Mouse (Mus musculus) limb, embryonic 11.5 days (tissue): Measurements from ENCODE around the gene Fth1. TPM values are rescaled to one million over a fixed set of nuclear protein-coding genes. Genes with fewer than 3 reads are reported as not detected.

Experiments used
- ATAC-seq: fragments of 200-750 bp; cut with Nextera tagmentation; 2 replicates; pipeline ENCODE4 v1.8.0; 2017; ENCODE audit warnings: low read depth; ENCODE audit not compliant: insufficient number of reproducible peaks, low FRiP score, low TSS enrichment
- DNase-seq: peaks from one replicate; pipeline ENCODE4 v3.0.0-alpha.2; 2015; ENCODE audit warnings: low spot score
- H3K27ac ChIP-seq: fragments of 300-500 bp; sonication (generic); replicated peaks from 2 replicates; pipeline ENCODE4 v1.5.1; 2014; ENCODE audit warnings: low read depth, mild to moderate bottlenecking, low read length
- H3K27me3 ChIP-seq: fragments of 300-500 bp; sonication (generic); 2 replicates; pipeline ENCODE4 v1.6.1; 2014; ENCODE audit warnings: mild to moderate bottlenecking, low read length, mixed read lengths; ENCODE audit not compliant: control insufficient read depth, insufficient read depth
- H3K36me3 ChIP-seq: fragments of 300-500 bp; sonication (generic); 2 replicates; pipeline ENCODE4 v1.6.1; 2014; ENCODE audit warnings: mild to moderate bottlenecking, low read length, moderate library complexity, mixed read lengths; ENCODE audit not compliant: control insufficient read depth, insufficient read depth
- H3K4me1 ChIP-seq: fragments of 300-500 bp; sonication (generic); 2 replicates; pipeline ENCODE4 v1.6.1; 2014; ENCODE audit warnings: low read length, mixed read lengths; ENCODE audit not compliant: control insufficient read depth, insufficient read depth
- H3K4me2 ChIP-seq: fragments of 300-500 bp; sonication (generic); 2 replicates; pipeline ENCODE4 v1.6.1; 2014; ENCODE audit warnings: low read depth, mild to moderate bottlenecking, moderate library complexity; ENCODE audit not compliant: severe bottlenecking
- H3K4me3 ChIP-seq: fragments of 300-500 bp; sonication (generic); 2 replicates; pipeline ENCODE4 v1.5.1; 2014; ENCODE audit warnings: low read depth, low read length
- H3K9ac ChIP-seq: fragments of 300-500 bp; sonication (generic); 2 replicates; pipeline ENCODE4 v1.6.1; 2014; ENCODE audit warnings: mild to moderate bottlenecking, low read length
- H3K9me3 ChIP-seq: fragments of 300-500 bp; sonication (generic); 2 replicates; pipeline ENCODE4 v1.6.1; 2016; ENCODE audit warnings: low read length; ENCODE audit not compliant: control insufficient read depth
- WGBS: fragments of 180-500 bp; shearing (Covaris S2); extraction: QIAGEN DNeasy Blood & Tissue Kit; methylation state at CpG from one replicate; pipeline ENCODE4 v1.1.7; 2014; 5-methylcytosine and 5-hydroxymethylcytosine counted together
- polyA plus RNA-seq: library from polyadenylated mRNA; unstranded; fragments of >200 nt; fragmentation: Nextera tagmentation; extraction: Ambion mirVana; gene quantifications from 2 replicates; pipeline ENCODE4 v1.2.1, GENCODE M21; 2014

The Fth1 gene
- polyA plus RNA-seq, 1 experiment from 2014 or later, result 1,219 TPM

- Histone ChIP-seq H3K4me1 (peaks cover 18% of the 10 kb centered on the region), H3K27me3 (no peaks in the 10 kb centered on the region), H3K36me3 (peaks cover 17% of the 10 kb centered on the region), H3K9ac (no peak overlapping the region), H3K4me2 (no peak overlapping the region), H3K27ac (no peak overlapping the region), H3K9me3 (no peaks in the 10 kb centered on the region), H3K4me3 (no peak overlapping the region)
- ATAC-seq, result no peak
- 91% methylated on average over 6 of the region's 6 CpGs for WGBS
- DNase-seq, result no peak
These were observed 4.9 kb downstream of the Fth1 start for GRCm38 (mm10) chr19:9985190-9985899.

- ATAC-seq, result no peak
- Histone ChIP-seq H3K4me2 (no peak overlapping the region), H3K4me1 (peaks cover 18% of the 10 kb centered on the region), H3K36me3 (peaks cover 17% of the 10 kb centered on the region), H3K27ac (no peak overlapping the region), H3K27me3 (no peaks in the 10 kb centered on the region), H3K9me3 (no peaks in the 10 kb centered on the region), H3K9ac (no peak overlapping the region), H3K4me3 (no peak overlapping the region)
- DNase-seq, result no peak
- WGBS, result 93% methylated on average over 2 of the region's 2 CpGs
These were observed 5.6 kb downstream of the Fth1 start for GRCm38 (mm10) chr19:9985900-9986421.

GRCm38 (mm10) chr19:9987192-9987591 is 6.8 kb downstream of the Fth1 start:
- no peaks in the 10 kb centered on the region for H3K9me3 ChIP-seq
- peaks cover 15% of the 10 kb centered on the region for H3K4me1 ChIP-seq
- H3K9ac ChIP-seq, result 0 out of 2 replicates have a peak overlapping the region, but pooled peaks have one; percentile 12
- WGBS, result 28% methylated on average over 6 of the region's 6 CpGs
- H3K27ac ChIP-seq, result peak overlapping the region; percentile 56; the same call in 1 of the 2 replicates
- no peaks in the 10 kb centered on the region for H3K27me3 ChIP-seq
- no peak overlapping the region for H3K4me2 ChIP-seq
- no peak overlapping the region for H3K4me3 ChIP-seq
- DNase-seq (no peak), ATAC-seq (no peak)
- peaks cover 17% of the 10 kb centered on the region for H3K36me3 ChIP-seq

GRCm38 (mm10) chr19:9987593-9987992 is 7.2 kb downstream of the Fth1 start:
- Histone ChIP-seq H3K36me3 (peaks cover 17% of the 10 kb centered on the region), H3K9ac (peak overlapping the region; percentile 12; the same call in 1 of the 2 replicates), H3K4me3 (no peak overlapping the region), H3K27ac (peak overlapping the region; percentile 56; the same call in 1 of the 2 replicates), H3K4me1 (peaks cover 17% of the 10 kb centered on the region), H3K4me2 (no peak overlapping the region), H3K9me3 (no peaks in the 10 kb centered on the region), H3K27me3 (no peaks in the 10 kb centered on the region)
- ATAC-seq (no peak), DNase-seq (no peak)

- H3K9ac ChIP-seq, result no peak overlapping the region
- H3K36me3 ChIP-seq, result peaks cover 16% of the 10 kb centered on the region
- H3K27me3 ChIP-seq, result no peaks in the 10 kb centered on the region
- H3K4me2 ChIP-seq, result no peak overlapping the region
- H3K4me3 ChIP-seq, result no peak overlapping the region
- DNase-seq (no peak), ATAC-seq (no peak)
- 73% methylated on average over 17 of the region's 17 CpGs for WGBS
- peaks cover 14% of the 10 kb centered on the region for H3K4me1 ChIP-seq
- H3K9me3 ChIP-seq, result no peaks in the 10 kb centered on the region
- no peak overlapping the region for H3K27ac ChIP-seq
These were observed 8.9 kb downstream of the Fth1 start for GRCm38 (mm10) chr19:9989171-9989883.

GRCm38 (mm10) chr19:9989884-9990256 is 9.5 kb downstream of the Fth1 start:
- no peak for DNase-seq
- no peak for ATAC-seq
- peaks cover 14% of the 10 kb centered on the region for H3K4me1 ChIP-seq

GRCm38 (mm10) chr19:9991304-9991703 is 10.9 kb downstream of the Fth1 start:
- H3K4me2 ChIP-seq, result no peak overlapping the region
- no peaks in the 10 kb centered on the region for H3K36me3 ChIP-seq
- 30% methylated on average over 5 of the region's 5 CpGs for WGBS
- H3K27ac ChIP-seq, result no peak overlapping the region; the same call in 1 of the 2 replicates
- peaks cover 14% of the 10 kb centered on the region for H3K4me1 ChIP-seq
- DNase-seq (peak; percentile 89), ATAC-seq (no peak)
- H3K27me3 ChIP-seq, result no peaks in the 10 kb centered on the region
- H3K9me3 ChIP-seq, result no peaks in the 10 kb centered on the region
- no peak overlapping the region for H3K4me3 ChIP-seq
- no peak overlapping the region for H3K9ac ChIP-seq

More at GRCm38 (mm10) chr19:9989884-9990256, 9.5 kb downstream of the Fth1 start:
- no peak overlapping the region for H3K4me3 ChIP-seq
- H3K9me3 ChIP-seq, result no peaks in the 10 kb centered on the region
- no peak overlapping the region for H3K9ac ChIP-seq
- no peak overlapping the region for H3K4me2 ChIP-seq
- H3K36me3 ChIP-seq, result peaks cover 10% of the 10 kb centered on the region
- no peak overlapping the region for H3K27ac ChIP-seq
- H3K27me3 ChIP-seq, result no peaks in the 10 kb centered on the region

GRCm38 (mm10) chr19:9992011-9992958 is 11.9 kb downstream of the Fth1 start:
- no peaks in the 10 kb centered on the region for H3K9me3 ChIP-seq
- no peaks in the 10 kb centered on the region for H3K36me3 ChIP-seq
- H3K4me2 ChIP-seq, result peak overlapping the region; percentile 48
- H3K27me3 ChIP-seq, result no peaks in the 10 kb centered on the region
- ATAC-seq, result peak; percentile 47
- no peak for DNase-seq
- H3K9ac ChIP-seq, result peak overlapping the region; percentile 45
- peaks cover 9% of the 10 kb centered on the region for H3K4me1 ChIP-seq
- H3K27ac ChIP-seq, result no peak overlapping the region
- 43% methylated on average over 26 of the region's 26 CpGs for WGBS
- peak overlapping the region; percentile 17; the same call in 1 of the 2 replicates for H3K4me3 ChIP-seq
